Mouse (Mus musculus): ENCODE measurements around the gene Vgll2. TPM values are rescaled to one million over a fixed set of nuclear protein-coding genes. Genes with fewer than 3 reads are reported as not detected.

Gene Vgll2
- 0.21 TPM in 1 of 2 replicates, not detected in the other for polyA plus RNA-seq (2012; rRNA removed)

DNA sequence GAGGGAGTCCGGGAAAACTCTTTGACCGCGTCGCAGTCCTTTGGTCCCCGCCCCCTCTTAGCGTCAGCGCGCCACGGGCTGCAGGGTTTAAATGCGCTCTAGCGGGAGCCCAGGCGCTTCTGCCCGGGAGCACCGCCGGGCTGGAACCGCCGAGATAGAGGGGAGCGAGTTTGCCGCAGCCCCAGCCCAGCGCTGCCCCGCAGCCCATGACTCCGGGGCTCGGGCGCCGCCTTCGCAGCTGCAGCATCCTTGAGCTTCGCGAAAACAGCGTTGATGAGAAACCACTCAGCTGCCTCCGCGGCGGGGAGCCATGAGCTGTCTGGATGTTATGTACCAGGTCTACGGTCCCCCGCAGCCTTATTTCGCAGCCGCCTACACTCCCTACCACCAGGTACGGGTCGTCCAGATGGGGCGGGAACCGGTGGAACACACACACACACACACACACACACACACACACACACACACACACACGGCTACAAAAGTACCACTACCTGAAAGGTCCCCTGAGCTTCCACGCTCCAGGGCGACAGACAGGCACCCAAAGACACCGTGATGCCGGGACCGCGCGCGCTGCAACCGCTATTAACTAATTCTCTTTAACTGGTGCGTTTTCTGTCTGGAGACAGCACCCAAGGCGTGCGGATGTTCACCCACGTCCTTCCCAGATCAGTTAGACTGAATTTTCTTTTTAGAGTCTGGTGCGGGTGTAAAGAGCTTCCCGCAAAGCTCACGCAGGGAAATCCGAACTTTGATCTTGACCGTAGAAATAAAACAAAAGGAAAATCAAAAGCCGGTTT, at the start of gene Vgll2:
Gene Vgll2, plus strand, starts transcription at position 90 of the 800 bp plus-strand sequence.

Other genes with a start within 250 kb of the Vgll2 start
- not detected in 2 replicates for gene Ros1, start 172.7 kb downstream of the Vgll2 start, polyA plus RNA-seq (2012; rRNA removed)
- gene Dcbld1, start 211.1 kb downstream of the Vgll2 start, polyA plus RNA-seq (2012; rRNA removed) = 5.1 and 5.6 TPM in 2 replicates

Data from ovary, adult 2 months (tissue).